Mouse (Mus musculus) spleen, postnatal 10 days (tissue): ENCODE data around the gene Nr5a1.
A peak's percentile ranks its signal among the peaks of the same experiment; 100 is the strongest.

Experiments used
- DNase-seq, 2 experiments: peaks; one replicate each; pipeline ENCODE4 v3.0.0; 2021 to 2022; ENCODE audit warnings: low spot score in 2 of 2

Gene Nr5a1

GRCm38 (mm10) chr2:38652098-38652497 is 62.2 kb downstream of the Nr5a1 start:
- no peak for DNase-seq

GRCm38 (mm10) chr2:38650340-38650739 is 64.0 kb downstream of the Nr5a1 start:
- no peak for DNase-seq

GRCm38 (mm10) chr2:38647661-38648060 is 66.7 kb downstream of the Nr5a1 start:
- DNase-seq = no peak

- no peak for DNase-seq
Measured at GRCm38 (mm10) chr2:38647201-38647606, 67.1 kb downstream of the Nr5a1 start.

- DNase-seq = peak in 1 of 2 experiments; percentile 67
Measured at GRCm38 (mm10) chr2:38645936-38646335, 68.4 kb downstream of the Nr5a1 start.

GRCm38 (mm10) chr2:38643625-38644427 is 70.5 kb downstream of the Nr5a1 start, which contains the start of gene Psmb7:
Gene Psmb7 (minus strand): TSS chr2:38644087.
- DNase-seq = peak; percentile 75 to 94
